ENCODE assay signal across 8 mouse cellular contexts in the genomic region with DNA sequence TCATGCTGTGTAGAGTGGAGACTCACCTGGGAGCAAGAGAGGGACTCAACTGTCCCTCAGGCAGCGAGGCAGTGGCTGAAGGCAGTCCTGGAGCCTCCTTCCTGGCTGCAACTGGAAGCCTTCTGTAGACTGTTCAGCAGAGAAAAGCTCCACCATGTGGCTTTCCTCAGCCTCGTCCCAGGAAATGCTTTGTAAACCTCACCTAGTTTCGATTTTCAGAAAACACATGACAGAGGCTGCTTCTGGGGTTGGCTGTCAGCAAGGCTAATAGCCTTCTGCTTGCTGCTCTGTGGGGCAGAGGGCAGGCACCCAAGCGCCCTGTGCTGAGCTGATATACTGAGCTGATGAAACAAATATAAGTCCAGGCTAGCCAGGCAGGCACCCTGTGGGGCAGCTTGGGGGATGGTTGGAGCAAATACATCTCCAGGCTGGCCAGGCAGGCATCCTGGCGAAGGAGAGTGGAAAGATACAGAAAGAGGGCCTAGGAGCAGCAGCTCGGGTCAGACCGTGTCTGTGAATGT. TPM values are rescaled to one million over a fixed set of nuclear protein-coding genes. Genes with fewer than 3 reads are reported as not detected.
A peak's percentile ranks its signal among the peaks of the same experiment; 100 is the strongest.
DNase-seq lines count a peak whose midpoint lies in the region; ATAC-seq and TF ChIP-seq lines count a peak whose summit lies in the region.

A gene (minus strand): TSS at position 333 of the 521 bp plus-strand sequence.

- no peaks in the 10 kb centered on the region for H3K27me3 ChIP-seq in erythroblast, embryonic 14.5 days (ENCODE audit: control insufficient read depth)
- H3K27me3 ChIP-seq in liver, postnatal 0 days (ENCODE audit: insufficient read depth, low read length) = no peaks in the 10 kb centered on the region

- H3K4me3 ChIP-seq in erythroblast, embryonic 14.5 days (replicated peaks) = peak within 1 kb of the TSS; percentile 21
- H3K4me3 ChIP-seq in layer of hippocampus, adult 2 months = peak within 1 kb of the TSS; percentile 32
- peak within 1 kb of the TSS; percentile 46 for H3K4me3 ChIP-seq in liver, postnatal 0 days (ENCODE audit: low read depth, low read length)

- 22% methylated on average over 7 of the region's 7 CpGs for WGBS in liver, postnatal 0 days (ENCODE audit: insufficient replicate concordance)

- peak; percentile 86 for DNase-seq in MN1 (ENCODE audit: low spot score)
- DNase-seq in adrenal gland, postnatal 36 days = peak; percentile 71 to 77
- DNase-seq in heart, postnatal 36 days = peak; percentile 65 to 71
- peak; percentile 47 to 72 for DNase-seq in layer of hippocampus, adult 2 months (ENCODE audit: low spot score in 2 of 2)
- peak; percentile 69 for DNase-seq in liver, postnatal 0 days
- DNase-seq in right cerebral cortex, postnatal 10 days (ENCODE audit: low spot score in 2 of 2) = peak; percentile 76 to 78
- DNase-seq in c-Kit-positive CD71-positive TER-119-positive erythroid progenitor cells, embryonic 14.5 days (ENCODE audit: low spot score) = no peak

- peak; percentile 56; the same call in 1 of the 2 replicates for TF ChIP-seq EP300 in liver, postnatal 0 days (IDR thresholded peaks at IDR 0.05; ENCODE audit: low read depth)

- H3K4me1 ChIP-seq in erythroblast, embryonic 14.5 days (ENCODE audit: control insufficient read depth) = peaks cover 20% of the 10 kb centered on the region
- H3K4me1 ChIP-seq in liver, postnatal 0 days (ENCODE audit: insufficient read depth) = peaks cover 17% of the 10 kb centered on the region

- TF ChIP-seq CTCF in layer of hippocampus, adult 2 months (conservative IDR thresholded peaks at IDR 0.05) = peak; percentile 71
- TF ChIP-seq CTCF in liver, postnatal 0 days (IDR thresholded peaks at IDR 0.05; ENCODE audit: low read depth) = peak; percentile 50

- H3K36me3 ChIP-seq in erythroblast, embryonic 14.5 days (ENCODE audit: control insufficient read depth) = peaks cover 16% of the 10 kb centered on the region
- peaks cover 18% of the 10 kb centered on the region for H3K36me3 ChIP-seq in liver, postnatal 0 days (replicated peaks; ENCODE audit: insufficient read depth, low read length)

- H3K4me2 ChIP-seq in liver, postnatal 0 days (ENCODE audit: low read depth, low read length) = peak within 1 kb of the TSS; percentile 58

- peak within 1 kb of the TSS; percentile 91 for H3K27ac ChIP-seq in layer of hippocampus, adult 2 months
- peak within 1 kb of the TSS; percentile 93 for H3K27ac ChIP-seq in liver, postnatal 0 days (ENCODE audit: low read depth)

- H3K9me3 ChIP-seq in erythroblast, embryonic 14.5 days (ENCODE audit: control insufficient read depth, low read length) = no peaks in the 10 kb centered on the region
- no peaks in the 10 kb centered on the region for H3K9me3 ChIP-seq in liver, postnatal 0 days (ENCODE audit: low read length)

- peak within 1 kb of the TSS; percentile 64 for H3K9ac ChIP-seq in liver, postnatal 0 days (replicated peaks)

- ATAC-seq in liver, postnatal 0 days = peak; percentile 94

- intact Hi-C loops in heart, postnatal 36 days (cut with DNase I) = no loop called here

RNA-seq across cellular contexts. Expression of the gene that starts here (rescaled TPM):
- total RNA-seq in adrenal gland, postnatal 36 days (2021) = 100 to 1,000 TPM; 122 to 138 TPM
- 0.08 and 0.23 TPM in 2 replicates for polyA plus RNA-seq in erythroblast, embryonic 14.5 days (2012)
- total RNA-seq in heart, postnatal 36 days (2021) = 10 to 100 TPM; 26.2 to 48.2 TPM
- 10 to 100 TPM; 17.8 to 18.3 TPM for total RNA-seq in layer of hippocampus, adult 2 months (2021)
- 68.3 and 74.1 TPM in 2 replicates for polyA plus RNA-seq in liver, postnatal 0 days (2015; fragmentation: Nextera tagmentation; extraction: Ambion mirVana)

Comparison
In these comparisons a context has a peak if more than half of its experiments do, and no peak if none do; other contexts are left out.
1. RNA of the gene that starts here (polyA plus RNA-seq): 68.3 to 74.1 TPM in liver, postnatal 0 days; 0.08 to 0.23 TPM in erythroblast, embryonic 14.5 days; every median in the first group is over 10 times any median in the second.
2. Peak in every context shown above with its lines, with median percentiles within 50 percentile points of each other: H3K4me3 ChIP-seq.